Mouse (Mus musculus) brain, embryonic 14.5 days (tissue): ENCODE data around the gene Gm49378.

Experiments
- CTCF ChIP-seq: fragments of 200-500 bp; IDR thresholded peaks from 2 replicates; pipeline ENCODE4 v1.5.1; 2012; ENCODE audit warnings: inconsistent platforms, mild to moderate bottlenecking, moderate library complexity, borderline replicate concordance; ENCODE audit not compliant: insufficient read depth, insufficient read length; ENCODE audit errors: extremely low read depth
- POLR2A ChIP-seq: fragments of 200-500 bp; IDR thresholded peaks from 2 replicates; pipeline ENCODE4 v1.6.1; 2012; ENCODE audit warnings: mild to moderate bottlenecking, inconsistent platforms, borderline replicate concordance; ENCODE audit not compliant: poor library complexity, insufficient read depth, insufficient read length, severe bottlenecking; ENCODE audit errors: extremely low read depth

GRCm38 (mm10) chr14:55613346-55613745 is 24.3 kb downstream of the Gm49378 start:
- no peak for TF ChIP-seq POLR2A
- no peak for TF ChIP-seq CTCF
